Mouse (Mus musculus) thymus, adult 2 months (tissue): ENCODE data around the gene Gm26657. TPM values are rescaled to one million over a fixed set of nuclear protein-coding genes. Genes with fewer than 3 reads are reported as not detected.

ENCODE experiments used
- DNase-seq: peaks from one replicate; pipeline ENCODE4 v3.0.0; 2021
- H3K27ac ChIP-seq: fragments of 200-500 bp; 2 replicates; pipeline ENCODE4 v1.5.1; 2012; ENCODE audit warnings: low read length, control low read depth; ENCODE audit not compliant: control insufficient read depth, insufficient read depth
- H3K27me3 ChIP-seq: fragments of 200-500 bp; 2 replicates; pipeline ENCODE4 v1.6.1; 2012; ENCODE audit warnings: mild to moderate bottlenecking, low read length, moderate library complexity, mixed read lengths; ENCODE audit not compliant: control insufficient read depth, insufficient read depth
- H3K36me3 ChIP-seq: fragments of 200-500 bp; 2 replicates; pipeline ENCODE4 v1.6.1; 2012; ENCODE audit warnings: mild to moderate bottlenecking, low read length, moderate library complexity; ENCODE audit not compliant: control insufficient read depth, insufficient read depth
- H3K4me1 ChIP-seq: fragments of 200-500 bp; replicated peaks from 2 replicates; pipeline ENCODE4 v1.6.1; 2012; ENCODE audit warnings: low read length; ENCODE audit not compliant: control insufficient read depth, insufficient read depth
- H3K4me3 ChIP-seq: fragments of 200-500 bp; 2 replicates; pipeline ENCODE4 v1.5.1; 2012; ENCODE audit warnings: mild to moderate bottlenecking, low read length, control low read depth, moderate library complexity; ENCODE audit not compliant: control insufficient read depth, insufficient read depth
- CTCF ChIP-seq: fragments of 200-500 bp; IDR thresholded peaks from 2 replicates; pipeline ENCODE4 v1.5.1; 2012; ENCODE audit warnings: mild to moderate bottlenecking, control low read depth, low read length, moderate library complexity, borderline replicate concordance; ENCODE audit not compliant: control insufficient read depth, poor library complexity, insufficient read depth; ENCODE audit errors: extremely low read depth
- POLR2A ChIP-seq: fragments of 200-500 bp; IDR thresholded peaks from 2 replicates; pipeline ENCODE4 v1.6.1; 2012; ENCODE audit warnings: mild to moderate bottlenecking, low read length, control low read depth, moderate library complexity; ENCODE audit not compliant: control insufficient read depth, poor library complexity, insufficient read depth; ENCODE audit errors: extremely low read depth
- WGBS: fragments of 180-500 bp; shearing (Covaris S2); methylation state at CpG from one replicate; pipeline ENCODE4 v1.1.7; 2018; 5-methylcytosine and 5-hydroxymethylcytosine counted together
- polyA plus RNA-seq: library from polyadenylated mRNA; depleted of rRNA; stranded (reverse); fragments of >200 nt; gene quantifications from 2 replicates; pipeline ENCODE4 v1.2.3, GENCODE M21; 2012; rRNA removed

Gm26657 gene
- polyA plus RNA-seq, 1 experiment = not detected

DNA sequence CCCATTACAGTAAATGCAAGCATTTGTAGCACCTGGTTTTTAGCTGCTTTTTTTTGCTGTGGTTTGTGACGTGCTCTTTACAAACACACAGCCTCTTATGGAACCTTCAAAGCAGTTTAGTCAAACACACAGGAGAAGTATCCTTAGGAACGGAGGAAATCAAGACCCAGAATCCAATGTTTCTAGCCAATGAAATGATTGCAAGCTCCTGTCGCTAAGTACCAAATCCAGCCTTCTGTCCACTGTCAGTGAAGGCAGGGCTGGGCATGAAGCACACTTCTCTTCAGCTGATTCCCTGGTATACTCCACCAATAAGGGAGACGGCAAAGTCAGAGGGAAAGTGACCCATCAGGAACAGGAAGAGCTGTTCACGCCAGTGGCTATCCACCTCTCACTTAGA lies 16.2 kb downstream of the Gm26657 start:
- H3K36me3 ChIP-seq = peaks cover 33% of the 10 kb centered on the region

DNA sequence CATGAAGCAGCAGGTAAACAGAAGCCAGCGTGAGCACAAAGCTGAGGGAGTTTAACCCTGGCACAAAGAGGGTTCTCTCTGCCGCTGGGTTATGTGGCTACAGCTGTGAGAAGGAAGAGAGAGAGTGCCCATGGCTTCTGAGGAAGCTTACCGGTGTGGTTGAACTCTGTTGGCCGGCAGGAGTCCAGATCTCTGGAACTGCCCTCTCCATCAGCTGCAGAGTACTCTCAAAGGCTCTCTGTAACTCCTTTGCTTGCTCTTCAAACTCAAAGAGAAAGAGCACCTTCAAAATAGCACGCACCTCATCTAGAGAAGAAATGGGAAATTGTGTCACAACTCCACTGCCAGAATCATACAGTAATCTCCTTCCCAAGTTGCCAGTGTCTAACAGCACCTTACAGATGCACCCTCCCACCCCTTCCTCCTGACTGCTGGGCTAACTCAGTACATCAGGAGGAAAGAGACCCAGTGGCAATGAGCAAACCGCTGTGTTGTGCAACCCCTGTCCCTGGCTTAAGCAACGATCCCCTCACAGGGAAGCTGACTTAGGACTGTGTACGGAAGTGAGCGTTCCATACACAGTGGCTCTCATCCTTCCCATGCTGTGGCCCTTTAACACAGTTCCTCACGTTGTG lies 17.2 kb downstream of the Gm26657 start:
- H3K36me3 ChIP-seq = peaks cover 29% of the 10 kb centered on the region

More for the DNA sequence above, 16.2 kb downstream of the Gm26657 start:
- Histone ChIP-seq H3K4me3 (no peak overlapping the region), H3K27me3 (no peaks in the 10 kb centered on the region), H3K4me1 (no peaks in the 10 kb centered on the region), H3K27ac (no peak overlapping the region)
- no peak for DNase-seq
- 94% methylated on average over 5 of the region's 5 CpGs for WGBS
- TF ChIP-seq POLR2A (no peak), CTCF (no peak)

DNA sequence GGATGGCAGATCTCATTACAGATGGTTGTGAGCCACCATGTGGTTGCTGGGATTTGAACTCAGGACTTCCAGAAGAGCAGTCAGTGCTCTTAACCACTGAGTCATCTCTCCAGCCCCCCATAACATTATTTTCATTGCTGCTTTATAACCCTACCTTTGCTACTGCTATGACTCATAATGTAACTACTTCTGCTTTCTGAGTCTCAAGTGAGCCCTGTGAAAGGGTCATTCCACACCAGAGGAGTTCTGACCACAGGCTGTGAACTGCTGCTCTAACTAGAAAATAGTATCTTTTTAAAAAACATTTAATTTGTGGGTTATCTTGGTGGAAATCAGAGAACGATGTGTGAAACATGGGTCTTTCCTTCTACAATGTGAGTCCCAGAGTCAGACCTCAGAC lies 17.8 kb downstream of the Gm26657 start:
- peaks cover 29% of the 10 kb centered on the region for H3K36me3 ChIP-seq
- no peak overlapping the region for H3K27ac ChIP-seq
- DNase-seq = no peak
- H3K4me3 ChIP-seq = no peak overlapping the region
- 88% methylated on average over 1 of the region's 1 CpGs for WGBS
- TF ChIP-seq CTCF = no peak
- no peak for TF ChIP-seq POLR2A
- no peaks in the 10 kb centered on the region for H3K27me3 ChIP-seq
- no peaks in the 10 kb centered on the region for H3K4me1 ChIP-seq

More for the DNA sequence above, 17.2 kb downstream of the Gm26657 start:
- TF ChIP-seq CTCF (no peak), POLR2A (no peak)
- Histone ChIP-seq H3K4me3 (no peak overlapping the region), H3K4me1 (no peaks in the 10 kb centered on the region), H3K27me3 (no peaks in the 10 kb centered on the region), H3K27ac (no peak overlapping the region)
- no peak for DNase-seq
- 95% methylated on average over 10 of the region's 10 CpGs for WGBS

DNA sequence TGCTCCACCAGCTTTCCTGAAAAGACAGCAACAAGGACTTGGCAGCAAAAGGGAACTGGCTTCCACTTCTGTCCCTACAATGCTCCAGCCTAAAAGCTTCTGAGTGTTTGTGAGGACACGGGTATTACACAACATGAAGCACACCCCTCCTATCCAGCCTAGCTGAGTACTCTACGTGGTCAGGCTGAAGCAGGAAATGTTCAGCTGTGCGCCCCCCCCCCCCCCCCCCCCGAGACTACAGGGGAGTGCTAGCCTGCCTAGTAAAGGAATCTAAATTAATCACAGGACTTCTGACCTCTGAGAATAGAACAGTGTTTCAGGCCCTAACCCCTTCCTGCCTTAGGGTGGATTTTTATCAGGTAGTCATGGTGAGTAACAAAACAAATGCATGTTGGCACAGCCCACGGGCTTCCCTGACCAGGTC lies 28.0 kb downstream of the Gm26657 start:
- 77% methylated on average over 5 of the region's 5 CpGs for WGBS
- no peak for DNase-seq

DNA sequence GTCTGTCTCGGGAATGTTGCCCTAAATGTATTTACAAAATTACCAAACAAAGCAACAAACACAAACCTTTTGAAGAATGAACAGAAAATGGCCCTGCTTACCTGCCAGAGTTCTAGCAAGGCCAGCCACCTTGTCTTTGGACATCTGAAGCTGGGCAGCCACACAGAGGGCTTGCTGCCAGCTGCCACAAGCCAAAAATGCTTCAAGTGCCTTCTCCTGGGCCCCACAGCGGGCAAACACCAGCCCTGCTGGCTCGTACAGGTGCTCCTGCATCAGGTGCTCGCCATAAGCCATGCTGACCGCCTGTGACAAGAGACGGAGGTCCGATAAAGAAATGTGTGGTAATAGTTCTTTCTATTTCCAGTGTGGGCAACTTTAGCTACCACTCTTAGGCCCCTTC lies 29.0 kb downstream of the Gm26657 start:
- Histone ChIP-seq H3K4me1 (no peaks in the 10 kb centered on the region), H3K36me3 (peaks cover 44% of the 10 kb centered on the region), H3K4me3 (no peak overlapping the region), H3K27me3 (no peaks in the 10 kb centered on the region), H3K27ac (no peak overlapping the region)
- 95% methylated on average over 7 of the region's 7 CpGs for WGBS
- no peak for DNase-seq
- TF ChIP-seq CTCF (no peak), POLR2A (no peak)

More for the DNA sequence above, 28.0 kb downstream of the Gm26657 start:
- H3K4me1 ChIP-seq = no peaks in the 10 kb centered on the region
- no peak for TF ChIP-seq POLR2A
- no peak for TF ChIP-seq CTCF
- H3K27me3 ChIP-seq = no peaks in the 10 kb centered on the region
- H3K4me3 ChIP-seq = no peak overlapping the region
- H3K27ac ChIP-seq = no peak overlapping the region
- peaks cover 34% of the 10 kb centered on the region for H3K36me3 ChIP-seq

DNA sequence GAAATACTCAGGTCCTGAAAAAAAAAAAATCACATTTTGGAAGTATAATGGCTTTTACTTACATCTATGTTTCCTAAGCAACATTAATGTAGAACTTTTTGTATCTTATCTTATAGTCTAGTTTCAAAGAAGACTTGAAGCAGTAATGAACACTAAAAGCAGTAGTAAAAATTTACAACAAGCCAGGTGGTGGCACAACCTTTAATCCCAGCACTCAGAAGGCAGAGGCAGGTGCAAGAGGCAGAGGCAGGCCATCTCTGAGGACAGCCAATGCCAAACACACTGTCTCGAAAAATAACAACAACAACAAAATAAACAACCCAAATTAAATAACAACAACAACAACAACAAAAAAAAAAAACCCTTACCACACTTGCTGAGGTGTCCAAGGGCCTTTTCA lies 31.2 kb downstream of the Gm26657 start:
- Histone ChIP-seq H3K27me3 (no peaks in the 10 kb centered on the region), H3K27ac (no peak overlapping the region), H3K4me3 (no peak overlapping the region), H3K4me1 (no peaks in the 10 kb centered on the region), H3K36me3 (peaks cover 59% of the 10 kb centered on the region)
- no peak for DNase-seq
- TF ChIP-seq CTCF (no peak), POLR2A (no peak)
- 74% methylated on average over 1 of the region's 1 CpGs for WGBS

Other genes starting within 250 kb of the Gm26657 start
- 0.59 TPM in 1 of 2 replicates, not detected in the other for gene Actl7b, start 1.4 kb downstream of the Gm26657 start, polyA plus RNA-seq
- 0.05 TPM in 1 of 2 replicates, not detected in the other for gene Actl7a, start 3.3 kb downstream of the Gm26657 start, polyA plus RNA-seq
- gene Elp1, start 62.3 kb downstream of the Gm26657 start, polyA plus RNA-seq = 18.0 and 19.3 TPM in 2 replicates
- gene Fam206a, start 62.3 kb downstream of the Gm26657 start, polyA plus RNA-seq = 6.6 and 7.7 TPM in 2 replicates
- gene Ctnnal1, start 125.1 kb downstream of the Gm26657 start, polyA plus RNA-seq = 3.6 and 5.0 TPM in 2 replicates
- gene Tmem245, start 207.4 kb downstream of the Gm26657 start, polyA plus RNA-seq = 25.9 and 27.2 TPM in 2 replicates